23 mouse cellular contexts compared by ENCODE assay signal in the genomic region with DNA sequence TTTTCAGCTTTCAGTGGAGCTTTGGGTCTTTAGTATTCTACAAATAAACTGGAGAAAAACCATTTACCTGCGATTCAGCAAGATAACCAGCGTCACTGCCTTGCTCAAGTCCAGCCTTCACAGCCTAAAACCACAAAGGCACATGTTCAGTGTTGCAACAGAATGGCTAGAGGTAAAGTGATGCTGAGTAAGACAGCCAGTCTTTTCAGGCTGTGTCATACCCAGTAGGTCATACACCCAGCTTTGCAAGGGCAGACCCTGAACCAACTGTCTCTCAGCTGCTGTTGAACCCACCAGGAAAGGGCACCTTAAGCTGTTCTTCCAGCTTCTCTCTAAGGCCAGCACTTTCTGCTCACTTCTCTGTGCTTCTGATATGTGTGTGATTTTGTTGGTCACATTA. TPM values are rescaled to one million over a fixed set of nuclear protein-coding genes. Genes with fewer than 3 reads are reported as not detected.
DNase-seq lines count a peak whose midpoint lies in the region; ATAC-seq lines count a peak whose summit lies in the region.
"Had no signal": no experiment of that assay in that cellular context is flagged by ENCODE, and none has a peak within 500 bp of the region (broad histone marks: within the 10 kb centered on the region; RNA-seq: fewer than 3 reads in every experiment).

No protein-coding gene starts in this region.

- ATAC-seq in megakaryocyte, adult 5-6 weeks (ENCODE audit: poor library complexity, severe bottlenecking): peak; percentile 91
- ATAC-seq in neutrophil, adult 5-6 weeks (ENCODE audit: extremely low read depth, insufficient number of reproducible peaks, low FRiP score, poor library complexity, severe bottlenecking): peak; percentile 36; the same call in 1 of the 2 replicates
- ATAC-seq: forebrain, embryonic 14.5 days; forebrain, embryonic 16.5 days had no signal

- intact Hi-C loops in left cerebral cortex, postnatal 10 days (cut with DNase I): loop anchor here (5.0 kb wide), 1 partner anchor 40 kb away; no protein-coding TSS in a partner anchor

- DNase-seq in adrenal gland, postnatal 14 days: peak; percentile 11
- no peak for DNase-seq in adrenal gland, postnatal 10 days
- peak; percentile 9 for DNase-seq in lung, postnatal 36 days
- DNase-seq in lung, postnatal 10 days: no peak
- no peak for DNase-seq in spleen, postnatal 4 days (ENCODE audit: low spot score in 2 of 2)
- no peak for DNase-seq in left cerebral cortex, postnatal 10 days (ENCODE audit: extremely low spot score in 1 of 2, low spot score in 2 of 2)
- DNase-seq: adrenal gland, adult 2 months; adrenal gland, postnatal 25 days; cerebellum, adult 11 months; cerebellum, adult 18-20 months; cerebellum, adult 8-10 months; cerebellum, adult 9-11 months; cerebellum, postnatal 14 days; cerebellum, postnatal 36 days; embryo, embryonic 11 days had no signal

RNA-seq across cellular contexts. Expression of gene Hadha, which starts 22.8 kb away (rescaled TPM):
- total RNA-seq in adrenal gland, postnatal 14 days (2021): 813 and 814 TPM in 2 replicates
- 100 to 1,000 TPM; 921 to 997 TPM for total RNA-seq in adrenal gland, postnatal 10 days (2021)
- total RNA-seq in megakaryocyte, adult 5-6 weeks (2015): 45.5 and 46.4 TPM in 2 replicates
- 119 and 133 TPM in 2 replicates for total RNA-seq in megakaryocyte, adult 5-6 weeks (2017)
- 106 and 107 TPM in 2 replicates for total RNA-seq in neutrophil, adult 5-6 weeks (2017)
- 10 to 100 TPM; 60.2 to 64.6 TPM for total RNA-seq in left cerebral cortex, postnatal 10 days (2021)

RNA-seq across cellular contexts. Expression of gene Hadhb, which starts 22.9 kb away (rescaled TPM):
- 1,392 and 1,422 TPM in 2 replicates for total RNA-seq in adrenal gland, postnatal 14 days (2021)
- 1,000 to 10,000 TPM; 1,471 to 1,600 TPM for total RNA-seq in adrenal gland, postnatal 10 days (2021)
- 44.1 and 50.8 TPM in 2 replicates for total RNA-seq in megakaryocyte, adult 5-6 weeks (2015)
- total RNA-seq in megakaryocyte, adult 5-6 weeks (2017): 56.8 and 66.5 TPM in 2 replicates
- 54.9 and 63.0 TPM in 2 replicates for total RNA-seq in neutrophil, adult 5-6 weeks (2017)
- 10 to 100 TPM; 52.3 to 52.6 TPM for total RNA-seq in left cerebral cortex, postnatal 10 days (2021)

RNA-seq across cellular contexts. Expression of gene 3110082J24Rik, which starts 26.3 kb away (rescaled TPM):
- total RNA-seq in adrenal gland, postnatal 14 days (2021): not detected in 2 replicates
- not detected for total RNA-seq in adrenal gland, postnatal 10 days (2021)
- total RNA-seq in megakaryocyte, adult 5-6 weeks (2015): not detected in 2 replicates
- total RNA-seq in megakaryocyte, adult 5-6 weeks (2017): not detected in 2 replicates
- not detected in 2 replicates for total RNA-seq in neutrophil, adult 5-6 weeks (2017)
- total RNA-seq in left cerebral cortex, postnatal 10 days (2021): 1 to 10 TPM; 2.1 to 2.2 TPM
- total RNA-seq: adrenal gland, adult 2 months; adrenal gland, postnatal 25 days; adrenal gland, postnatal 4 days; common myeloid progenitor, adult 5-6 weeks; ES-E14; MEL had no signal

RNA-seq across cellular contexts. Expression of gene Garem2, which starts 27.2 kb away (rescaled TPM):
- total RNA-seq in adrenal gland, postnatal 14 days (2021): 0.19 and 0.26 TPM in 2 replicates
- under 1 TPM; 0.12 to 0.30 TPM for total RNA-seq in adrenal gland, postnatal 10 days (2021)
- not detected in 2 replicates for total RNA-seq in megakaryocyte, adult 5-6 weeks (2015)
- total RNA-seq in megakaryocyte, adult 5-6 weeks (2017): not detected in 2 replicates
- total RNA-seq in neutrophil, adult 5-6 weeks (2017): not detected in 2 replicates
- 10 to 100 TPM; 10.5 to 11.2 TPM for total RNA-seq in left cerebral cortex, postnatal 10 days (2021)
- total RNA-seq: common myeloid progenitor, adult 5-6 weeks had no signal

RNA-seq across cellular contexts. Expression of gene Tyms, which starts 58.8 kb away (rescaled TPM):
- total RNA-seq in adrenal gland, postnatal 14 days (2021): 38.1 and 51.8 TPM in 2 replicates
- 10 to 100 TPM; 44.9 to 52.1 TPM for total RNA-seq in adrenal gland, postnatal 10 days (2021)
- 123 and 146 TPM in 2 replicates for total RNA-seq in megakaryocyte, adult 5-6 weeks (2015)
- 91.0 and 114 TPM in 2 replicates for total RNA-seq in megakaryocyte, adult 5-6 weeks (2017)
- total RNA-seq in neutrophil, adult 5-6 weeks (2017): 0.98 and 5.4 TPM in 2 replicates
- total RNA-seq in left cerebral cortex, postnatal 10 days (2021): 1 to 10 TPM; 5.8 to 8.3 TPM

Comparison
In these comparisons a context has a peak if more than half of its experiments do, and no peak if none do; other contexts are left out.
1. DNase-seq: peak in adrenal gland, postnatal 14 days (single experiment) and lung, postnatal 36 days (single experiment); none in adrenal gland, postnatal 10 days (single experiment), lung, postnatal 10 days (single experiment), spleen, postnatal 4 days (0 of 2) and left cerebral cortex, postnatal 10 days (0 of 2).
2. RNA of gene Hadhb, which starts 22.9 kb away (total RNA-seq): 1,471 to 1,600 TPM in adrenal gland, postnatal 10 days and 1,392 to 1,422 TPM in adrenal gland, postnatal 14 days; 44.1 to 66.5 TPM in megakaryocyte, adult 5-6 weeks, 54.9 to 63.0 TPM in neutrophil, adult 5-6 weeks and 52.3 to 52.6 TPM in left cerebral cortex, postnatal 10 days; every median in the first group is over 10 times any median in the second.